8 mouse cellular contexts compared by ENCODE assay signal in the genomic region with DNA sequence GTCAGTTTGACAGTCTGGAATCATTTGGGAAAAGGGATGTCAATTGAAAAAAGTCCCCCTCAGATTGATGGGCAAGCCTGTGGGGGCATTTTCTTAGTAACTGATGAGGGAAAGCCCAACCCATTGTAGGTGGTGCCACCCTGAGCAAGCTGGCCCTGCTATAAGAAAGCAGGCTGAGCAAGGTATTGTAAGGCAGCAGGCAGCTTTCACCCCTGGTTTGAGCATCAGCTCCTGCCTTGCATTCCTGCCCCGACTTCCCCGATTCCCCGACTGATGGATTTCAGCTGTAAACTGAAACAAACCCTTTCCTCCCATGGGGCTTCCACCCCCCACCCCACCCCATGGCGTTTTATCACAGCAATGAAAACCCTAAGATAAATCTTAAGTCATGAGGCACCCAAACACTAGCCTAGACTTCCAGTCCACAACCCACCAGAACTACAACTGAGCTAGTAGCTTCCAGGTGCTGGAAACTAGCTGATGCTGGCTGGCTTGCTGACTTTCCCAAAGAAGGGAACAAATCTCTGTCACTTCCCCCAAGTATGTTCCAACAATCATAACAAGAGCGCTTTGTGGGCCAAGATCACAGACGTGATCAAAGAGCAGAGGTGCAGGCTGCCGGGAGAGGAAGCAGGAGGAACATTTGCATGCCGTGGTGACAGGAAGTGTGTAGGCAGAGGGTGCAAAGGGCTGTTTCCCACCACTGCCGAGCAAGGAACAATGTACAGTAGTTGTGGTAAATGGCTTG. TPM values are rescaled to one million over a fixed set of nuclear protein-coding genes. Genes with fewer than 3 reads are reported as not detected.
DNase-seq lines count a peak whose midpoint lies in the region; ATAC-seq and TF ChIP-seq lines count a peak whose summit lies in the region.

No protein-coding gene starts in this region.

- H3K36me3 ChIP-seq in embryonic facial prominence, embryonic 15.5 days: peaks cover 13% of the 10 kb centered on the region
- H3K36me3 ChIP-seq in hindbrain, embryonic 13.5 days: peaks cover 14% of the 10 kb centered on the region
- H3K36me3 ChIP-seq in limb, embryonic 15.5 days: peaks cover 21% of the 10 kb centered on the region; the same call in 1 of the 2 replicates

- no peak for ATAC-seq in embryonic facial prominence, embryonic 15.5 days (ENCODE audit: insufficient number of reproducible peaks, low FRiP score, low TSS enrichment, low read depth)
- no peak for ATAC-seq in hindbrain, embryonic 13.5 days (ENCODE audit: low FRiP score)
- peak; percentile 59; the same call in 1 of the 2 replicates for ATAC-seq in limb, embryonic 15.5 days (ENCODE audit: insufficient number of reproducible peaks, low FRiP score, low TSS enrichment, low read depth)

- intact Hi-C loops in left cerebral cortex, adult 2 months (cut with DNase I): no loop called here

- H3K9ac ChIP-seq in embryonic facial prominence, embryonic 15.5 days: no peak overlapping the region
- H3K9ac ChIP-seq in hindbrain, embryonic 13.5 days: no peak overlapping the region
- H3K9ac ChIP-seq in limb, embryonic 15.5 days: no peak overlapping the region

- 17% methylated on average over 9 of the region's 9 CpGs for WGBS in embryonic facial prominence, embryonic 15.5 days
- 37% methylated on average over 9 of the region's 9 CpGs for WGBS in hindbrain, embryonic 13.5 days
- WGBS in limb, embryonic 15.5 days: 12% methylated on average over 9 of the region's 9 CpGs

- no peak for DNase-seq in left cerebral cortex, adult 2 months (ENCODE audit: extremely low spot score in 1 of 2, low spot score in 2 of 2)
- no peak for DNase-seq in left cerebral cortex, adult 18-20 months (ENCODE audit: low spot score in 2 of 2)
- DNase-seq in natural killer cell, adult 2 months (ENCODE audit: low spot score in 2 of 2): peak; percentile 82 to 88
- DNase-seq in thymus, postnatal 36 days: peak; percentile 84 to 91
- no peak for DNase-seq in cerebellum, adult 11 months

- peak overlapping the region; percentile 54 for H3K27ac ChIP-seq in left cerebral cortex, adult 2 months
- H3K27ac ChIP-seq in embryonic facial prominence, embryonic 15.5 days (replicated peaks): peak overlapping the region; percentile 53
- peak overlapping the region; percentile 78 for H3K27ac ChIP-seq in hindbrain, embryonic 13.5 days
- H3K27ac ChIP-seq in limb, embryonic 15.5 days: peak overlapping the region; percentile 76

- TF ChIP-seq CTCF in left cerebral cortex, adult 2 months (IDR thresholded peaks at IDR 0.05): no peak

- no peaks in the 10 kb centered on the region for H3K27me3 ChIP-seq in embryonic facial prominence, embryonic 15.5 days
- no peaks in the 10 kb centered on the region for H3K27me3 ChIP-seq in hindbrain, embryonic 13.5 days
- H3K27me3 ChIP-seq in limb, embryonic 15.5 days: no peaks in the 10 kb centered on the region

- H3K4me1 ChIP-seq in embryonic facial prominence, embryonic 15.5 days: peaks cover 22% of the 10 kb centered on the region
- peaks cover 54% of the 10 kb centered on the region for H3K4me1 ChIP-seq in hindbrain, embryonic 13.5 days (replicated peaks)
- H3K4me1 ChIP-seq in limb, embryonic 15.5 days: peaks cover 33% of the 10 kb centered on the region

- H3K4me2 ChIP-seq in embryonic facial prominence, embryonic 15.5 days (replicated peaks): 0 out of 2 replicates have a peak overlapping the region, but pooled peaks have one; percentile 0
- no peak overlapping the region for H3K4me2 ChIP-seq in hindbrain, embryonic 13.5 days
- H3K4me2 ChIP-seq in limb, embryonic 15.5 days: no peak overlapping the region

- no peaks in the 10 kb centered on the region for H3K9me3 ChIP-seq in embryonic facial prominence, embryonic 15.5 days (replicated peaks)
- no peaks in the 10 kb centered on the region for H3K9me3 ChIP-seq in hindbrain, embryonic 13.5 days
- no peaks in the 10 kb centered on the region for H3K9me3 ChIP-seq in limb, embryonic 15.5 days

- no peak overlapping the region for H3K4me3 ChIP-seq in left cerebral cortex, adult 2 months
- no peak overlapping the region for H3K4me3 ChIP-seq in embryonic facial prominence, embryonic 15.5 days (replicated peaks)
- H3K4me3 ChIP-seq in hindbrain, embryonic 13.5 days: no peak overlapping the region
- H3K4me3 ChIP-seq in limb, embryonic 15.5 days: no peak overlapping the region

RNA-seq across cellular contexts. Expression of gene Dad1, which starts 20.9 kb away (rescaled TPM):
- 100 to 1,000 TPM; 106 to 115 TPM for total RNA-seq in left cerebral cortex, adult 2 months (2021)
- total RNA-seq in left cerebral cortex, adult 18-20 months (2021): 100 to 1,000 TPM; 115 to 120 TPM
- polyA plus RNA-seq in embryonic facial prominence, embryonic 15.5 days (2015; fragmentation: Nextera tagmentation; extraction: Ambion mirVana): 396 and 402 TPM in 2 replicates
- 343 and 348 TPM in 2 replicates for polyA plus RNA-seq in hindbrain, embryonic 13.5 days (2015; fragmentation: Nextera tagmentation; extraction: Ambion mirVana)
- polyA plus RNA-seq in limb, embryonic 15.5 days (2015; fragmentation: Nextera tagmentation; extraction: Ambion mirVana): 384 and 403 TPM in 2 replicates

RNA-seq across cellular contexts. Expression of gene Abhd4, which starts 21.0 kb away (rescaled TPM):
- total RNA-seq in left cerebral cortex, adult 2 months (2021): 10 to 100 TPM; 46.7 to 49.3 TPM
- 10 to 100 TPM; 42.8 to 46.2 TPM for total RNA-seq in left cerebral cortex, adult 18-20 months (2021)
- polyA plus RNA-seq in embryonic facial prominence, embryonic 15.5 days (2015; fragmentation: Nextera tagmentation; extraction: Ambion mirVana): 58.5 and 66.7 TPM in 2 replicates
- polyA plus RNA-seq in hindbrain, embryonic 13.5 days (2015; fragmentation: Nextera tagmentation; extraction: Ambion mirVana): 58.2 and 58.7 TPM in 2 replicates
- 56.4 and 56.7 TPM in 2 replicates for polyA plus RNA-seq in limb, embryonic 15.5 days (2015; fragmentation: Nextera tagmentation; extraction: Ambion mirVana)

RNA-seq across cellular contexts. Expression of gene Olfr49, which starts 51.8 kb away (rescaled TPM):
- not detected for total RNA-seq in left cerebral cortex, adult 2 months (2021)
- total RNA-seq in left cerebral cortex, adult 18-20 months (2021): not detected
- 0.09 TPM in 1 of 2 replicates, not detected in the other for polyA plus RNA-seq in embryonic facial prominence, embryonic 15.5 days (2015; fragmentation: Nextera tagmentation; extraction: Ambion mirVana)
- polyA plus RNA-seq in hindbrain, embryonic 13.5 days (2015; fragmentation: Nextera tagmentation; extraction: Ambion mirVana): not detected in 2 replicates
- polyA plus RNA-seq in limb, embryonic 15.5 days (2015; fragmentation: Nextera tagmentation; extraction: Ambion mirVana): not detected in 2 replicates

Comparison
In these comparisons a context has a peak if more than half of its experiments do, and no peak if none do; other contexts are left out.
1. DNase-seq: peak in natural killer cell, adult 2 months (2 of 2) and thymus, postnatal 36 days (2 of 2); none in left cerebral cortex, adult 2 months (0 of 2), left cerebral cortex, adult 18-20 months (0 of 2) and cerebellum, adult 11 months (single experiment).
2. Peak in every context shown above with its lines, with median percentiles within 50 percentile points of each other: H3K27ac ChIP-seq.